Mouse (Mus musculus) embryonic facial prominence, embryonic 13.5 days (tissue): ENCODE results near the gene Nfix. TPM values are rescaled to one million over a fixed set of nuclear protein-coding genes. Genes with fewer than 3 reads are reported as not detected.

Experiments used
- ATAC-seq: fragments of 200-750 bp; cut with Nextera tagmentation; 2 replicates; pipeline ENCODE4 v1.8.0; 2017; ENCODE audit warnings: low read depth; ENCODE audit not compliant: insufficient number of reproducible peaks, insufficient read depth, low FRiP score, low TSS enrichment
- H3K27ac ChIP-seq: fragments of 300-500 bp; sonication (generic); 2 replicates; pipeline ENCODE4 v1.5.1; 2015; ENCODE audit warnings: moderate library complexity, mild to moderate bottlenecking, inconsistent platforms
- H3K27me3 ChIP-seq: fragments of 300-500 bp; sonication (generic); 2 replicates; pipeline ENCODE4 v1.6.1; 2015; ENCODE audit warnings: mild to moderate bottlenecking, inconsistent platforms
- H3K36me3 ChIP-seq: fragments of 300-500 bp; sonication (generic); 2 replicates; pipeline ENCODE4 v1.6.1; 2015; ENCODE audit warnings: mild to moderate bottlenecking, inconsistent platforms
- H3K4me1 ChIP-seq: fragments of 300-500 bp; sonication (generic); 2 replicates; pipeline ENCODE4 v1.6.1; 2015; ENCODE audit warnings: inconsistent platforms
- H3K4me2 ChIP-seq: fragments of 300-500 bp; sonication (generic); 2 replicates; pipeline ENCODE4 v1.6.1; 2015; ENCODE audit warnings: moderate library complexity, mild to moderate bottlenecking, inconsistent platforms
- H3K4me3 ChIP-seq: fragments of 300-500 bp; sonication (generic); 2 replicates; pipeline ENCODE4 v1.5.1; 2015; ENCODE audit warnings: mild to moderate bottlenecking, inconsistent platforms
- H3K9ac ChIP-seq: fragments of 300-500 bp; sonication (generic); 2 replicates; pipeline ENCODE4 v1.6.1; 2015; ENCODE audit warnings: mild to moderate bottlenecking, inconsistent platforms
- H3K9me3 ChIP-seq: fragments of 300-500 bp; sonication (generic); 2 replicates; pipeline ENCODE4 v1.6.1; 2016; ENCODE audit warnings: inconsistent platforms
- WGBS: fragments of 180-500 bp; shearing (Covaris S2); methylation state at CpG from one replicate; pipeline ENCODE4 v1.1.7; 2015; ENCODE audit warnings: mixed read lengths; 5-methylcytosine and 5-hydroxymethylcytosine counted together
- polyA plus RNA-seq: library from polyadenylated mRNA; unstranded; fragments of >200 nt; fragmentation: Nextera tagmentation; extraction: Ambion mirVana; gene quantifications from 2 replicates; pipeline ENCODE4 v1.2.1, GENCODE M21; 2015

Nfix gene
- polyA plus RNA-seq, 1 experiment from 2014 or later: 37.0 TPM

GRCm38 (mm10) chr8:84777899-84778637 lies 22.1 kb downstream of the Nfix start:
- peaks cover 86% of the 10 kb centered on the region for H3K27me3 ChIP-seq

GRCm38 (mm10) chr8:84776569-84776968 lies 23.6 kb downstream of the Nfix start:
- no peak overlapping the region for H3K4me3 ChIP-seq
- ATAC-seq: no peak
- H3K9ac ChIP-seq: no peak overlapping the region
- H3K4me2 ChIP-seq: no peak overlapping the region
- H3K27ac ChIP-seq: no peak overlapping the region
- peaks cover 76% of the 10 kb centered on the region for H3K4me1 ChIP-seq
- H3K36me3 ChIP-seq: peaks cover 5% of the 10 kb centered on the region; the same call in 1 of the 2 replicates
- H3K9me3 ChIP-seq: no peaks in the 10 kb centered on the region
- peaks cover 85% of the 10 kb centered on the region for H3K27me3 ChIP-seq
- WGBS: 20% methylated on average over 1 of the region's 1 CpGs

More at GRCm38 (mm10) chr8:84777899-84778637, 22.1 kb downstream of the Nfix start:
- no peak overlapping the region for H3K4me3 ChIP-seq
- H3K36me3 ChIP-seq: no peaks in the 10 kb centered on the region
- no peak for ATAC-seq
- WGBS: 41% methylated on average over 10 of the region's 10 CpGs
- H3K27ac ChIP-seq: no peak overlapping the region
- H3K4me2 ChIP-seq: no peak overlapping the region
- no peaks in the 10 kb centered on the region for H3K9me3 ChIP-seq
- H3K9ac ChIP-seq: no peak overlapping the region
- H3K4me1 ChIP-seq: peaks cover 76% of the 10 kb centered on the region

- no peak overlapping the region for H3K4me3 ChIP-seq
- H3K4me1 ChIP-seq: peaks cover 76% of the 10 kb centered on the region
- H3K27me3 ChIP-seq: peaks cover 85% of the 10 kb centered on the region
- peak overlapping the region; percentile 61 for H3K9ac ChIP-seq
- peak overlapping the region; percentile 81; the same call in 1 of the 2 replicates for H3K27ac ChIP-seq
- ATAC-seq: no peak
- H3K36me3 ChIP-seq: peaks cover 8% of the 10 kb centered on the region; the same call in 1 of the 2 replicates
- H3K9me3 ChIP-seq: no peaks in the 10 kb centered on the region
- 16% methylated on average over 7 of the region's 7 CpGs for WGBS
- H3K4me2 ChIP-seq: peak overlapping the region; percentile 57
Observed at GRCm38 (mm10) chr8:84775621-84776113, 24.5 kb downstream of the Nfix start.

GRCm38 (mm10) chr8:84775105-84775591 lies 25.0 kb downstream of the Nfix start:
- 12% methylated on average over 13 of the region's 13 CpGs for WGBS
- Histone ChIP-seq H3K9ac (peak overlapping the region; percentile 61), H3K4me1 (peaks cover 76% of the 10 kb centered on the region), H3K9me3 (no peaks in the 10 kb centered on the region), H3K4me2 (peak overlapping the region; percentile 57), H3K27ac (peak overlapping the region; percentile 81), H3K4me3 (peak overlapping the region; percentile 38; the same call in 1 of the 2 replicates), H3K36me3 (peaks cover 10% of the 10 kb centered on the region; the same call in 1 of the 2 replicates), H3K27me3 (peaks cover 85% of the 10 kb centered on the region)
- no peak for ATAC-seq

GRCm38 (mm10) chr8:84774473-84774911 lies 25.7 kb downstream of the Nfix start:
- H3K27ac ChIP-seq: peak overlapping the region; percentile 81
- H3K9ac ChIP-seq: 0 out of 2 replicates have a peak overlapping the region, but pooled peaks have one; percentile 46
- peak overlapping the region; percentile 38 for H3K4me3 ChIP-seq
- H3K36me3 ChIP-seq: peaks cover 13% of the 10 kb centered on the region; the same call in 1 of the 2 replicates
- H3K27me3 ChIP-seq: peaks cover 85% of the 10 kb centered on the region
- ATAC-seq: no peak; the same call in 1 of the 2 replicates
- H3K4me2 ChIP-seq: peak overlapping the region; percentile 57
- WGBS: 3% methylated on average over 10 of the region's 10 CpGs
- H3K9me3 ChIP-seq: no peaks in the 10 kb centered on the region
- peaks cover 74% of the 10 kb centered on the region for H3K4me1 ChIP-seq

- H3K9ac ChIP-seq: peak overlapping the region; percentile 56
- peak overlapping the region; percentile 57 for H3K4me2 ChIP-seq
- peak; percentile 78 for ATAC-seq
- H3K4me1 ChIP-seq: peaks cover 67% of the 10 kb centered on the region
- H3K4me3 ChIP-seq: peak overlapping the region; percentile 38
- H3K27ac ChIP-seq: peak overlapping the region; percentile 81
- peaks cover 85% of the 10 kb centered on the region for H3K27me3 ChIP-seq
- no peaks in the 10 kb centered on the region for H3K9me3 ChIP-seq
- H3K36me3 ChIP-seq: peaks cover 19% of the 10 kb centered on the region
- WGBS: 0% methylated on average over 16 of the region's 19 CpGs
Observed at GRCm38 (mm10) chr8:84773833-84774232, 26.3 kb downstream of the Nfix start.

GRCm38 (mm10) chr8:84773304-84773703 lies 26.8 kb downstream of the Nfix start:
- peaks cover 62% of the 10 kb centered on the region for H3K4me1 ChIP-seq
- no peak for ATAC-seq
- H3K9ac ChIP-seq: peak overlapping the region; percentile 56
- H3K27me3 ChIP-seq: peaks cover 85% of the 10 kb centered on the region
- peaks cover 24% of the 10 kb centered on the region for H3K36me3 ChIP-seq
- H3K4me2 ChIP-seq: peak overlapping the region; percentile 57
- H3K27ac ChIP-seq: peak overlapping the region; percentile 81
- peak overlapping the region; percentile 38 for H3K4me3 ChIP-seq
- H3K9me3 ChIP-seq: no peaks in the 10 kb centered on the region
- WGBS: 4% methylated on average over 9 of the region's 9 CpGs

GRCm38 (mm10) chr8:84772628-84773027 lies 27.5 kb downstream of the Nfix start:
- Histone ChIP-seq H3K4me2 (peak overlapping the region; percentile 57), H3K9me3 (no peaks in the 10 kb centered on the region), H3K36me3 (peaks cover 31% of the 10 kb centered on the region), H3K9ac (no peak overlapping the region; the same call in 1 of the 2 replicates), H3K27me3 (peaks cover 84% of the 10 kb centered on the region), H3K4me1 (peaks cover 59% of the 10 kb centered on the region), H3K27ac (no peak overlapping the region), H3K4me3 (peak overlapping the region; percentile 38; the same call in 1 of the 2 replicates)
- 11% methylated on average over 3 of the region's 3 CpGs for WGBS
- no peak for ATAC-seq

GRCm38 (mm10) chr8:84771941-84772378 lies 28.2 kb downstream of the Nfix start:
- Histone ChIP-seq H3K4me1 (peaks cover 61% of the 10 kb centered on the region), H3K36me3 (peaks cover 37% of the 10 kb centered on the region), H3K27ac (no peak overlapping the region), H3K4me3 (peak overlapping the region; percentile 25), H3K27me3 (peaks cover 84% of the 10 kb centered on the region), H3K9me3 (no peaks in the 10 kb centered on the region), H3K4me2 (peak overlapping the region; percentile 57), H3K9ac (peak overlapping the region; percentile 44)
- no peak for ATAC-seq
- 13% methylated on average over 34 of the region's 34 CpGs for WGBS

GRCm38 (mm10) chr8:84771000-84771687 lies 29.0 kb downstream of the Nfix start:
- no peak for ATAC-seq
- peaks cover 84% of the 10 kb centered on the region for H3K27me3 ChIP-seq
- peaks cover 42% of the 10 kb centered on the region for H3K36me3 ChIP-seq
- no peaks in the 10 kb centered on the region for H3K9me3 ChIP-seq
- peak overlapping the region; percentile 57 for H3K4me2 ChIP-seq
- 48% methylated on average over 5 of the region's 5 CpGs for WGBS
- H3K4me3 ChIP-seq: peak overlapping the region; percentile 25
- H3K9ac ChIP-seq: 0 out of 2 replicates have a peak overlapping the region, but pooled peaks have one; percentile 44
- H3K27ac ChIP-seq: peak overlapping the region; percentile 36; the same call in 1 of the 2 replicates
- H3K4me1 ChIP-seq: peaks cover 66% of the 10 kb centered on the region
